Mouse (Mus musculus) B cell, adult (primary cell): ENCODE results near the gene Dynlt3. TPM values are rescaled to one million over a fixed set of nuclear protein-coding genes. Genes with fewer than 3 reads are reported as not detected.

Experiments used
- total RNA-seq: library from RNA; stranded (reverse); gene quantifications from 4 replicates; pipeline ENCODE4 v1.2.4, GENCODE M21; 2023; ENCODE audit not compliant: inconsistent age

The Dynlt3 gene
- 36.4 to 46.3 TPM (median 43.7 TPM) in 4 replicates for total RNA-seq

DNA sequence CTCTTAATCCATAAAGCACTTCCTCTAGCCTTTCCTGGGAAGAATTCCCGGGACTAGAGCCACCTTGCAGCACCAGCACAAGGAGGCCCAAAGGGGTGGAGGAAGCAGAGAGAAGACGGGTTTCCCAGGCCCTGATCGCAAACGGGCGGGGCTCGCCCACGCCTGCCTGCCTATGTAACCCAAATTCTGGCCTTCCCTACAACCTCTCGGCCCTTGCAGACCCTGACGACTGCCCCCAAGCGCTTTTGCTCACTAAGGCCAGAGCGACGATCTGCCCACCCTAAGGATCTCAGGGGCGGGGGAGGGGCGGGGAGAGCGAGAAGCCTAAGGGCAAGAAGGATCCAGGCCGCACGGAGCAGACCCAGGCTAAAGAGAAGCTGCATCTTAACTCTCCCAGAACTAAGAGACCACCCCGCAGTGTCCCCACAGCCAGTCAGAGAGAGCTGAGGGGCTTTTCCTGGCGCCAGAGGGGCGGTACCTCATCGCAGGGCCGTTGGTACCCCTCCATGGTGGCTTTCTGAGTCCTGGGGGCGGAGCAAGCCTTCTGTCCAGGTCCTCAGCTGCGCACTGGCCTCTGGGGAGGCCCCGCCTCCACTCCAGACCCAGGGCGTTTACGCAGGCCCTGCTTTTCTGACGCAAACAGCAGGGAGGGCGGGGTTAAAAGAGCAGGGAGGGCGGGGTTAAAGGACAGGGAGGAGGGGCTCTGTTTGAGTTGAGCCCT lies at the start of gene Dynlt3:
Dynlt3 (minus strand) TSS at position 613 of the 721 bp plus-strand sequence.

Other genes with a start within 250 kb of the Dynlt3 start
- gene Cybb, start 175.2 kb downstream of the Dynlt3 start, total RNA-seq, result 412 to 463 TPM (median 435 TPM) in 4 replicates
- gene H2al1o, start 90.6 kb downstream of the Dynlt3 start, total RNA-seq, result not detected in 4 replicates
- gene Hypm, start 183.9 kb upstream of the Dynlt3 start, total RNA-seq, result not detected in 4 replicates
- gene H2al3, start 186.7 kb upstream of the Dynlt3 start, total RNA-seq, result not detected in 4 replicates
- gene Sytl5, start 222.6 kb upstream of the Dynlt3 start, total RNA-seq, result not detected in 4 replicates